Mouse (Mus musculus): ENCODE measurements around the gene Camk2n2.
"Not testable (repeated sequence)": the region's sequence is repeated elsewhere in the genome, so short reads cannot be mapped to it uniquely, and the experiment has no call there.

The Camk2n2 gene

DNA sequence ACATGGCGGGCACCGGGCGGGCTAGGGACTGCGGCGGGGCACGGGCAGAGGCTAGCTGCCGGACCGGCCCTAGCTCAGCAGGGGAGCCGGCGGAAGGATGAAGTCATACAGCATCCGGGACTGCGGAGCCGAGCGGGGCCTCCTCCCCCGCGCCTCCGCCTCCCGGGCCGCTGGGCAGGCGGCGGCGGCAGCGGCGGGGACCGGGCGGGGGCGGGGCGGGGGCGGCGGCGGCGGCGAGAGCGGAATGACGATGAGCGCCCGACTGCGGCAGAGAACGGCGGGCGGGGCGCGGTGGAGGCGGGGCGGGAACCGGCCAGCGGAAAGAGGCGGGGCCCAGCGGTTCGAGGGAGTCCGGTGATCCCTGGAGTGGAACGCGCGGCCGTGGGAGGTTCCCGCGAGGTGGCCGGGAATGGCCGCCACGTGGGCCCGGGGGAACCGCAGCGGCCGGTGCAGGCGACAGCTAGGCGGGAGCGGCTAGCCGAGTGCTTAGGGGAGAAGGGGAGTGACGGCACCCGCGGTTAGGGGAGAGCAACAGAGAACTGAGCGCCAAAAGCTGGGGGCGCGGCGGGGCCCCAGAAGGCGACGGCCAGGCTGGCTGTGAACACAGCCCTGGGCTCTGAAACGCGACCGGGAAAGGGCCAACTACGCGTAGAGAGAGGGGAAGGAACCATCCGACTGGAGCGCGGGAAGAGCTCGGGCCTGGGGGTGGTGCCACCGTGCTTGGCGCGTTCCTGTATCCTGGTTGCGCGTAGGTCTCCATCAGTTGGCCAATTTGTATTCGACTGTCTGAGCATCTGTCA lies at the start of gene Camk2n2:
Gene Camk2n2 (minus strand): TSS at position 97 of the 800 bp plus-strand sequence.
- peak; percentile 64 to 71 for DNase-seq

DNA sequence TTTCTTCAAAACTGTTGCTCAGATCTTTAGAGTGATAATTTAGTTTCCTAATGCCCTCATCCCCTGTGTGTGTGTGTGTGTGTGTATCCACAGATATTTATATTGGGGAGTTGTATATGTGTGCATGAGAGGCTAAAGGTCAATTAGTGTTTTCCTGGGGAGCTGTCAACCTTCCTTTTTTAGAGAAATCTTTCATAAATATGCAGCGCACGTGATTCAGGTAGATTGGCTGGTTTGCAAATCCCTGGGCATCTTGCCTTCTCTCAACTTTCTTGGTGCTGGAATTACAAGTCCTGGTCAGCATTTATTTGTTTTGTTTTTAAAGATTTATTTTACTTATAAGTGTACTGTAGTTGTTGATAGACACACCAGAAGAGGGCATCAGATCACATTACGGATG lies 49.2 kb upstream of the Camk2n2 start:
- no peak for DNase-seq

DNA sequence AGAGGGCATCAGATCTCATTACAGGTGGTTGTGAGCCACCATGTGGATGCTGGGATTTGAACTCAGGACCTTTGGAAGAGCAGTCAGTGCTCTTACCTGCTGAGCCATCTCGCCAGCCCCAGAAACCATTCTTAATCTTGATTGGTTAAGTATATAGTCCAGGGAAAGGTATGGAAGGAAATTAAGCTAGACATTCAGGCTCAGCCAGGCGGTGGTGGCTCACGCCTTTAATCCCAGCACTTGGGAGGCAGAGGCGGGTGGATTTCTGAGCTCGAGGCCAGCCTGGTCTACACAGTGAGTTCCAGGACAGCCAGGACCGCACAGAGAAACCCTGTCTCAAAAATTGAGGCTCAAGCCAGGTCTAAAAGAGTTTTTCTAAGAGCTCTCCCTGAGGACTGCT lies 46.9 kb upstream of the Camk2n2 start, which contains the start of gene Eif4g1:
Gene Eif4g1 (plus strand): TSS at position 301 of the 400 bp plus-strand sequence.
- not testable (repeated sequence) for DNase-seq

DNA sequence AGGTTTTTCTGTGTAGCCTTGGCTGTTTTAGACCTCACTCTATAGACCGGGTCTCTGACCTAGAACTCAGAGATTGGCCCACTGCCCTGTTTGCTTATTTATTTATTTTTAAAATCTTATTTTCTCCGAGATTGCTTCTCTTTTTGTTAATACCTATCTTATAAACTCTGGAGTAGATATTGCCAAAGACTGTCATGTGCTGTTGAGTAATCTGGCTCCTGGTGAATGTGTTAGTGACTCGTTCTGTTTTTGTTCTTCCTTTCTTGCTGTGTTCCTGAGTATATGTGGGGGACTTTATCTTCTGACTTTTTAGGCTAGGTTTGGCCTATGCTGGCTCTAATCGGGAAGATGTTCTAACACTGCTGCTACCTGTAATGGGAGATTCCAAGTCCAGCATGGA lies 36.6 kb upstream of the Camk2n2 start:
- DNase-seq, result no peak

DNA sequence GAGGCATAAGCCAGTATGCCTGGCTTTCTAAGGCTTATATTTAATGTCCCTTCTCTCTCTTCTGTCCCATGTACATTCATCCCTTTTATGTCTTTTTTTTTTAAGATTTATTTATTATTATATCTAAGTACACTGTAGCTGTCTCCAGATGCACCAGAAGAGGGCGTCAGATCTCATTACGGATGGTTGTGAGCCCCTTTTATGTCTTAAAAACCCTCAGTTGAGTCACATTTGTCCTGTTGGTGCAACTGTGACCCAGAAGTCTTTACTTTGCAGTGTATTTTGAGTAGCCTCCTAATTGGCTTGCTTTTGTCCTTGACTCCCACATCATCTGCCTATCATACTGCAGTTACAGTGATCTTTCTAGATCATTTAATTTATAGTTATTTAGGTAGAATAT lies 32.2 kb upstream of the Camk2n2 start:
- DNase-seq, result no peak

DNA sequence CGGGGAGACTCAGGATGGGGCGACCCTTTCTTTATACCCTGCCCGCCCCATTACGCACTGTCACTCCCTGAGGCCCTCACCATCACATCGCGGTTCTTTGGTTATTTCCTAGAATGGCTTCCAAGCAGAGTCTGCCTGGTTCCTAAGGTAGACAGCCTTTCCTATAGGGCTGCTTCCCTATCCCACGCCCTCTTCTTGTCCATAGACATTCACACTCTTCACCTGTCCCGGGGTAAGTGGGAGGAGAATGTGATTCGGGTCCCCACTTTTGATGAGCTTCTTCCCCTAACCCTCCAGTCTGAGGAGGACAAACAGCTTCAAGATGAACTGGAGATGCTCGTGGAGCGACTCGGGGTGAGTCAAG lies 30.8 kb upstream of the Camk2n2 start:
- DNase-seq, result no peak

DNA sequence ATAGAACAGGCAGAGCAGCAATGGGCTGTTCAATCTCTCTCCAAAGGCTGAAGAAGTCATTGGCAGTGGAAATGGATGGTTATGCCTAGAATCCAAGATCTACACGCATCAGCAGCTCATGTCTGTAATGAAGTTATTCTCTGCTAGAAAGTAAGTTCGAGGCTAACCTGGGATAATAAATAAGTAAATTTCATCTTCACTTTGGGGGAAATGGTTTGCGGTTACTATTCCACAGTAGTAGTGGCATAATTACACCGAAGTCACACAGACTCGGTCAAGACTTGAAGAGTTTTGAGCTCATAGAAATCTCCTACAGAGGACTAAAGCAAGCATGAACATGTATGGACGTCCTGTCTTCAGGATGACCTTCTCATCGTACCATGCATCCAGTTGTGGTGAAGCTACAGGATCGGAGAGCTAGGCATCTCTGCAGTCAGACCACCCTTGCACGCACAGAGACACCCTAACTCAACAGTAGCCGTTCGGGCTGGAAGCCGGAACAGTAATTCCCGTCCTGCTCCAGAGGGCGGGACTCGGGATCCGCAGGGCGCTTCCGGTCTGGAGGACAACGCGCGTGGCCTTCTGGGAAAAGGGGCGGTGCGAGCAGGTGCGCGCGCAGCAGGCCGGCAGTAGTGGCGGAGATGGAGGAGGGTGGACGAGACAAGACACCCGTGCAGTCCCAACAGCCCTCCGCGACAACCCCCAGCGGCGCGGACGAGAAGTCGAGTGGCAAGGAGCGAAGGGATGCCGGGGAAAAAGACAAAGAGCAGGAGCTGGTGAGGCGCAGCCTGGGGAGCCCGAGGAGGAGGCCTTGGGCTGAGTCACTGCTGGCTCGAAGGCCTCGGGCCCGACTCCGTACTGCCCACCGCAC lies 30.2 kb upstream of the Camk2n2 start, which contains the start of gene Psmd2:
Gene Psmd2 (plus strand): TSS at position 577 of the 871 bp plus-strand sequence.
- DNase-seq, result peak; percentile 97 to 98

DNA sequence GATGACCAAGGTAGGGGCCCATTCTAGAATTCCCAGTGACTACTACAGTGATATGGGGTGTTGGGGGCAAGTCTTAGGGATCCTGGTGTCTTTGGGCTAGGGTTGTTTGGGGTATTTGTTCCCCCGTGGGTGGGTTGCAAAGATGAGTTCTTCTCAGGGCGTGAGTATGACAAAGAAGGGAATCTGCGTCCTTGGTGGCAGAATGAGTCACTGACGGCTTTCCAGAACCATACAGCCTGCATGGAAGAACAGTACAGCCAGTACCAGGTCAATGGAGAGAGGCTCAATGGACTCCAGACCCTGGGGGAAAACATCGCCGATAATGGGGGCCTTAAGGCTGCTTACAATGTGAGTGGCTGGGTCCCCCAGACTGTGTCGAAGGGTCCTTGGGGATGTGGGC lies 22.8 kb upstream of the Camk2n2 start:
- DNase-seq, result no peak

DNA sequence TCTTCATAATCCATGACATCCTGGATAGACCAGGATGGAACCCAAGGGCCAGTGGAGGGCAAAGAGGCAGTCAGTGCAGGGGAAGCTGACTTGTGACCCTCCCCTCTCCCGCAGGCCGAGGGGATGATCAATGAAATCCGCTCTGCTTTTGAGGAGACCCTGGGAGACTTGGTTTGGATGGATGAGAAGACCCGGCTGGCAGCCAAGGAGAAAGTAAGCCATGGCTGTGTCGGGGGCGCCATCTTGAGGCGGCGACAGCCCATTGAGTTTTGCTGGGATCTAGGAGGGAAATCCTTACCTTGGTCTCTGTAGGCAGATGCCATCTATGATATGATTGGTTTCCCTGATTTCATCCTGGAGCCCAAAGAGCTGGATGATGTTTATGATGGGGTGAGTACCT lies 21.1 kb upstream of the Camk2n2 start:
- peak; percentile 68 to 79 for DNase-seq

DNA sequence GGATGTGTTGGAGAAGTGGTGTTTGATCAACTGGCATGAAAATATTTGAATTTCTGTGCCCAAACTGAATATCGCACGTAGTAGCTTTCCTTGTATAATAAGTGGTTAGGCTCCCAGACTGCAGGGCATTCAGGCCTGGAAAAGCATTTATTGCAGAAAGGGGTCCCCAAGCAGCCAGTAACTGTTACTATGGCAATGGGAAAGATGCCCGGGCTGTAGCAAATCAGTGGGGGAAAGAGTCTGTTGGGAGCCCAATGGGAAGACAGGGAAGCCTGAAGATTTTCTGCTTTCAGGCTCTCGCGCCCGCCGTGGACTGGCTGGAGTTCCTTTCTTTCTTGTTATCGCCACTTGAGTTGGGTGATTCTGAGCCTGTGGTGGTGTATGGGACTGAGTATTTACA lies 17.3 kb upstream of the Camk2n2 start:
- no peak for DNase-seq

DNA sequence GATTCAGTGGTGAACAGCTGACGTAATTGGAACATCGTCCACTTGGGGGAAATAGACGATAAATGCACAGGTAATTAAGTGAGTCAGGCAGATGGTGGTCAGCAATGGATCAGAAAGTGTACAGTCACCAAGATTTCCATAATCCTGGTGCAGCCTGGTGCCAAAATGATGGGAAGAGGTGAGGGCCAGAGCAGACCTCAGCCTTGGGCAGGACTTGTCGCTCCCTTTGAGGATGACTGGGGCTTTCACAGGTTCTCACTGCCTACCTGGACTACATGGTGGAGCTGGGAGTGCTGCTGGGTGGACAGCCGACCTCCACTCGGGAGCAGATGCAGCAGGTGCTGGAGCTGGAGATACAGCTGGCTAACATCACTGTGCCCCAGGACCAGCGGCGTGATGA lies 16.3 kb upstream of the Camk2n2 start:
- no peak for DNase-seq

DNA sequence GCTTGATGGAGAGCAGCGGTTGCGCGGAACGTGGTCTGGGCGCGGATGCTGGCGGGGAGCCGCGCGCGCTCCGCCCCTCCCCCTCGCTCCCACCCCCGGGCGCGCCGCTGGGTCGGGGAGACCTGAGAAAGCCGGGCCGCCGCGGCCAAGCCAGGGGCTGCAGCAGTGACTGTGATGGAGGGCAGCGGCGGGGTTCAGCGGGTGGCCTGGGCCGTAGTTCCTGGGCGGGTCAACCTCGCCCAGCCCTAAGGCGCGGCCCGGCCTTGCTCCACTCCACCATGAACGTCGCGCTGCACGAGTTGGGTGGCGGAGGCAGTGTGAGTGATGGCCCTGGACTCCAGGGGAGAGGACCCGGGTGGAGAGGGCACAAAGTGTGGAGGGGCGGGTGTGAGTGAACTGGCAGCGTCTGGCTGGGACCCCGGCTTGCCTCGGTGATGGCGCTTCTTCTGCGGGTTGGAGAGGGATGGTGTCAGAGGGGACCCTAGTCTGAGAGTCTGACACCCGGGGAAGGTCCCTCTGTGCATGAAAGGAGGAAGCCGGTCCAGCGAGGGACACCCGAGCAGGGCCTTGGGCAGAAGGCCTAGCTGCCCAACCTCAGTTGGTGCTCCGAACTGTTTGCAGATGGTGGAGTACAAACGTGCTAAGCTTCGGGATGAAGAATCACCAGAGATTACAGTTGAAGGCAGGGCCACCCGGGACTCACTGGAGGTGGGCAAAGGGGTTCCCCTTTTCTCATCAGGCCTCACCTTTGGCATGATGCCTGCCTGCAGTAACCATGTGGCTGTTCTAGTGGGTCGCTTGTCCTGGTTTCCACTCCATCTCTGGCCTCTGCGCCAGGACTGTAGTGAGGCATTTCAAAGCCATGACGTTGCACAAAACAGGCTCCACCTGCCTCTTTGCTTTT lies 8.9 kb upstream of the Camk2n2 start, which contains the start of gene Ece2:
Gene Ece2 (plus strand): TSS at position 98 of the 904 bp plus-strand sequence.
- peak; percentile 8 to 29 for DNase-seq

DNA sequence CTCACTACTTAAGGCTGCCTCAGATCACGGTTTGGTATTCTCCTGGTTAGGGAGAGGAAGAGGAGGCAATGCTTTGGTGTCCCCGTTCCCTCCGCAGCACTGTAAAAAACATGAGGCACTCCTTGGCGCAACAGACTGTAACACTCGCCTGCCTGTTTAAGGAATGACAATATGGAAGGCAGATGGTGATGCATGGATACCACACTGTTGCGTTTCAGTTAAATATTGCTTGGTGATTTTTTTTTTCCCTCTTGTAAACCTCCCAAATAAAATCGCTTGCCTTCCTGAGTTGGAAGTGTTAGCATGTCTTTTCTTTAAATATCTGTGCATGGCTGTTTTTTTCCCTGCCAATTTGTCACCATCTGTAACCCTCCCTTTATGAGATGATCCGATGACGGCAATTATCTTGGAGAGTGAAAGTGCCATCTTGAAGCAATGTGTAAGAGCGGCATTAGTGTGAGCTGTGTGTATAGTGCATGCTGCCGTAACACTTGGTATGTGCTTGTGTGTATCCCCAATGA lies 7.8 kb upstream of the Camk2n2 start:
- no peak for DNase-seq

DNA sequence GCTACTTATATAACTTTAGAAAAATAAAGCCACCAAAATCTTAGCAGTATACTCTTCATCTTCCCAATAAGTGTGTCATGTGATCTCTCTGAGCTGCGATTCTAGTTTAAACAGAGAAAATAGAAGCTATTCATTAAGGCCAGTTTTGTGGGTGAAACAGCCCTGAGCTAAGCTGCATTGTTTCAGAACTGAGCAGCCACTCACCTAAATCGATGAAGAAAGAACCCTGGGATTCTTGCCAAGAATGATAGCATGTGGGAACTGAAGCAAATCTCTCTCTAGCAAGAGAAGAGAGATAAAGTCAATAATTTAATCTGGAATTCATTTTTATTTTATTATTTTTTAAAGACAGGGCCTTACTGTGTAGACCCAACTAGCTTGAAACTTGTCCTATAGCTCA lies 2.1 kb upstream of the Camk2n2 start:
- no peak for DNase-seq

DNA sequence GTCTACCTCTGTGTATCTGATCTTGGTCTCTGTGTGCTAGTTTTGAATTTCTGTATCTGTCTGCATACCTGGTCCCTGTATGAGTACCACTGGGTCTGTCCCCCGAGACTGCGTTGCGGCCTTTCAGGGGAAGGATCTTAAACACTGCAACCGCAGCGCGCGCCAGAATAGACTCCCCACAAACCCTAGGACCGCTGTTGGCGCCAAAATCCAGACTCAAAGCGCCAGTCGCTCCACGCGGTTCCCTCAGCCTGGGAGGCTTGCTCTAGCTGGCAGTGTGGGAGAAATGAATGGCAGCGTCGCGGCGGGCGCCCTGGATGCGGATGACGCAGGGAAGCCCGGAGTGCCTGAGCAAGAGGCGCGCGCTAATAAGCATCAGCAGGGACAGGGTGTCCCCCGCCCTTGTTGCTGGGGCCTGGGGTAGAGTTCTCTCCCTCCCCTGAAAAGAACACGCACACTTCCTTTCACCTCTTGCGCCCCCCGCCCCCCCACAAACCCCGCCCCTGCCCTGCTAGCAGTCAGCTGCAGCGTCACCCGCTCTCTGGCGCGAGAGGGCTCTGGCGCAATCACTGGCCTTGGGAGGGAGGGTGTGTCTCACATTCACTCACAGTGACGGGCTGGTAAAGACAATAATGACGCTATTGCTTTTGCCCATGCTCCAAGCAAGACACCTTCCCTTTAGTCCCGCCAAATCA lies 1.1 kb upstream of the Camk2n2 start:
- peak; percentile 61 to 69 for DNase-seq

DNA sequence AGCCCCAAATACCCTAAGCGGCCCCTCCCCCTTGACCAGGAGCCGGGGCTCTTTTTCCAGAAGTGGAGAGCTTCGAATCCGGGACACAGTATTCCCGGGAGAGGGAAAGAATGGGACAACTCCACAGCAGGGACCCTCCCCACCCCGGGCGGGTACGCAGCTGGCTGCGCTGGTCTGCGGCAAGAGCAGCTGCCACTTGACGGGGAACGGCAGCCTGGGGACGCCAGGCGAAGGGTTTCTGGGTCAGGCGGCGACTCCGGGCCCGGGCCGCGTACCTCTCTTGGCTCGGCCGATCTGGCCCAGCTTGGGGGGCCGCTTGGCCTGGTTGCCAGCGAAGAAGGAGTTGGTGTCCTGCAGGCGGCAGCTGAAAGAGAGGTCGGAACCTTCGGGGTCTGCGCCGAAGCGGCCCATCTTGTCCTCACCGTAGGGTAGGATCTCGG lies 316 bp downstream of the Camk2n2 start:
- DNase-seq, result no peak

DNA sequence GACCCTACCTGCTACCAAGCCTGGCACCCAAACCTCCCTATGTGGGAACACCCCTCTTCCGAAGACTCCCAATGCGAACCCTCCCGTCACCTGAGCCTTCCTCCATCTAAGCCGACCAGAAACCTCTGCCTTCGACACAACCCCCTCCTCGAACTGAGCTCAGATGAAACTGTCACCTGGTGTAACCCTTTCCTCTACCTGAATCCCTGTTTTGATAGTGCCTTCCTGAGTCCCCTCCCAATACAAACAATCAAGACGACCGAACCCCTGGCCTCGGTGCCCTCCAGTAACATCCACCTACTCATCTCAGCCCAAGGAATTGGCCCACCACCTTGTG lies 720 bp downstream of the Camk2n2 start:
- DNase-seq, result no peak

DNA sequence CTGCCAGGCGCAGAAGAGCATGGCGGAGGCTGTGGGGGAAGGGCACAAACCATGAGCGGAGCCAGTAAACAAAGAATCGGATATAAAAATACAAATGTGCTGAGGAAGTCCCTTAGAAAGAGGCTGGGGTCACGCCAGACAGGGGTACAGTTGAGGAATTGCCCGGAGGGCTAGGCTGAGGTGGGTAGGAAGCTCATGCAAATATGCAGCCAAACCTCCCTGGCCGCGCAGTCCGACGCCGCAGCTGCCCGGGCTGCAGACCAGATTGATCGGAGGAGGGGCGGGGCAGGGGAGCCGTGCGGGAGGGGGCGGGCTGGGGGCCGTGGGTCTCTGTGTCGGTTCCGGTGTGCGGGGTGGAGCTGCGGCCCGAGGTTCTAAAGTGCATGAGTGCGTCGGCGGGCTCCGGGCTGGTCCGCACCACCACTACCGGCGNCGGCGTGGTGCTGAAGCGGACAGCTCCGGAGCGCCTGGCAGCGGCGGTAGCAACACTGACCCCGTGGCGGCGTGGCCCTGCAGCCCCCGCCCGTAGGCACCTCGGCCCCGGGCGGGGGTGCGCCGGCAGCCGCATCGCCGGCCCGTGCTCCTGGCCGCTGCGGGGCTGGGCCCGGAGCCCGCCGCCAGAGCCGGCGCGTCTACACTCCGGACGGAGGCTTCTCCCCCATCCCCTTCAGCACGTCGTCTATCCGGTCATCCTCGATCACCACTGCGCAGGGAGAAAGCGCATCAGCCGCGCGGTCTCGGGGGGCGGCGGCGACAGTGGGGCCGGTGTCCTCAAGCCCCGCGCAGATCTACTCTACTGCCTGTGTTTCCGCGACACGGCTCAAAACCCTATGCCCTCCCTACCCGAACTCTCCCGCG lies 1.3 kb downstream of the Camk2n2 start:
- peak; percentile 33 to 40 for DNase-seq

DNA sequence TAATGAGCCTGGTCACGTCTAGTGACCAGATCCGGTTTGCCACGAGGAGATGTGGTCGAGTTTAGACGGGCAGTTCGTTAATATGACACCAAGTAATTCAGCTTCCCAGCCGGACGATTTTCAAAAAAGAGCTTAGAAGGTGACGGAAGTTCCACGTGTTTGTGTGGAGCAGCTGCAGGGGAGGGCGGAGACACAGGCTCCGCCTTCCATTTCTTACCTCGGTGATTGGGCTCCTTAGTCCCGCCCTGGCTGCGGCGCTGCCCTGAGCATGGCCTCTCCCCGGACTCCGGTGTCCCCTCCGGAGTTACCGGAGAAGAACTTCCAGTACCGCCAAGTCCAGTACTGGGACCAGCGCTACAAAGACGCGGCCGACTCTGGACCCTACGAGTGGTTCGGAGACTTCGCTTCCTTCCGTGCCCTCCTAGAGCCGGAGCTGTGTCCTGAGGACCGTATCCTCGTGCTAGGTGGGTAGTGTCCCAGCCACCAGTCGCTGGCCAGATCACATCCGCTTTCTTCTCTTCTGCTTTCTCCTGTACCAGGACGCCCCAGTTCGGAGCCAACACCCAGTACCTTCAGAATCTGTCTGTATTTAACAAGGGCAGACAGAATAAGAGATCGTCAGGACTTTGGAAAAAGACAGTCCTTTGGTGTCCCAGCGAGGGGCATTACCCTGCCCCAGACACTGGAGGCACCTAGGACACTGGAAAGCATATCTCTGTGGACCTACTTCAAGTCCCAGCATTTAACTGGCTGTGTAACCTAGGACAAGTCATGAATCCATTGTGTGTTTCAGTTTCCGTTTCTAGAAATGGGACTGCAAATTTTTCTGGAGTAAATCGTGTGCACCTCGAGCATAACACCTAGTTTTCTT lies 9.5 kb downstream of the Camk2n2 start, which contains the start of the genes Eef1akmt4, Gm49333 and Alg3:
Gene Eef1akmt4 (plus strand): TSS at position 237 of the 871 bp plus-strand sequence.
Gene Gm49333 (plus strand): TSS at position 254 of the 871 bp plus-strand sequence.
Gene Alg3 (minus strand): TSS at position 379 of the 871 bp plus-strand sequence.
- DNase-seq, result peak; percentile 90 to 92
